Mouse (Mus musculus): ENCODE measurements around the gene Atp6v0a2. TPM values are rescaled to one million over a fixed set of nuclear protein-coding genes. Genes with fewer than 3 reads are reported as not detected.
"Not testable (repeated sequence)": the region's sequence is repeated elsewhere in the genome, so short reads cannot be mapped to it uniquely, and the experiment has no call there.

Gene Atp6v0a2
- polyA plus RNA-seq (2012; ENCODE audit: insufficient read depth, insufficient read length, low replicate concordance, missing spikeins) = 184 TPM in 1 of 2 replicates, not detected in the other

DNA sequence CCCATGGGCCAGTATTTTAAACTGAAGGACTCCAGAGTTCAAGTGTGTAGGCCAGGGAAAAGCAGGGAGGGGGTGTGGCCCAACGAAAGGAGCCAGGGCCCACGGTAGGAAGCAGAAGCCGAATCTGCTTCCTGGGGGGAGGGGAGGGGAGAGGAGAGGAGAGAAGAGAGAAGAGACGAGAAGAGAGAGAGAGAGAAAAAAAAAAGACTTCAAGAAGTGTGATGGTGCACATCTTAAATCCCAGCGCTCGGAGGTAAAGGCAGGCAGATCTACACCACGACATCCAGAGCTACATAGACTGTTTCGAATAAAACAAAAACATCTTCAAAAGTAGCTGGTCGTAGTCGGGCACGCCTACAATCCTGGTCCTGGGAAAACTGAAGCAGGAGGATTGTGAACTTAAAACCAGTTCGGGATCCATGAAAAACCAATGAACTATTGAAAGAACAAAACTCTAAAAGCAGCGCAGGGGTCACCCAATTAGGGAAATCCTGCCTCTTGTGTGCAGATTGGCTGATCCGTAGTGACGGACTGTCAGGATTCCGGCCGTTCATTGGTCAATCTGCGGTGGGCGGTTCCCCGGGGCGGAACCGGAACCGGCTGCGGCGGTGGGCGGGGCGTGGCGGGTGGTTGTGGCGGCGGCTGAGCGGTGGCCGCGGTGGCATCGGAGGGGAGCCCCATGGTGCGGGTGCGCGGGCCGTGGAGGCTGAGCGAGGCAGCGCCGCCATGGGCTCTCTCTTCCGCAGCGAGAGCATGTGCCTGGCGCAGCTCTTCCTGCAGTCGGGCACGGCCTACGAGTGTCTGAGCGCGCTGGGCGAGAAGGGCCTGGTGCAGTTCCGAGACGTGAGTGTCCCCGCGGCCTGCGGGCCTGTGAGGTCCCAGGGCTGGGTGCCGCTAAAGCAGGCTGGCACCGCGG, at the start of gene Atp6v0a2:
TSS of gene Atp6v0a2 (plus strand) at position 129 of the 916 bp plus-strand sequence.
- H3K4me1 ChIP-seq (ENCODE audit: control insufficient read depth, insufficient read depth, low read length) = peaks cover 15% of the 10 kb centered on the region
- TF ChIP-seq CTCF (IDR thresholded peaks at IDR 0.05; ENCODE audit: insufficient read depth, low read depth, low read length) = no peak
- TF ChIP-seq POLR2A (IDR thresholded peaks at IDR 0.05; ENCODE audit: insufficient read depth, low read depth, low read length) = peak; percentile 60; the same call in 1 of the 2 replicates
- no peak within 1 kb of the TSS for H3K27ac ChIP-seq (ENCODE audit: insufficient read depth, low read depth, low read length)
- under 1% methylated on average over 58 of the region's 58 CpGs for WGBS
- H3K4me3 ChIP-seq (ENCODE audit: insufficient read depth, low read depth, low read length) = peak within 1 kb of the TSS; percentile 79

- 1% methylated on average over 51 of the region's 51 CpGs for WGBS
- peak; percentile 95 for TF ChIP-seq POLR2A (IDR thresholded peaks at IDR 0.05; ENCODE audit: insufficient read depth, low read depth, low read length)
- TF ChIP-seq CTCF (IDR thresholded peaks at IDR 0.05; ENCODE audit: insufficient read depth, low read depth, low read length) = 0 out of 2 replicates have a peak, but pooled peaks have one; percentile 17
- Histone ChIP-seq H3K4me1 (ENCODE audit: control insufficient read depth, insufficient read depth, low read length) (peaks cover 9% of the 10 kb centered on the region), H3K27ac (ENCODE audit: insufficient read depth, low read depth, low read length) (peak within 1 kb of the TSS; percentile 34; the same call in 1 of the 2 replicates), H3K4me3 (ENCODE audit: insufficient read depth, low read depth, low read length) (peak within 1 kb of the TSS; percentile 68)
These were observed 49.6 kb upstream of the Atp6v0a2 start, which contains the start of the genes Eif2b1 and Gtf2h3 for GRCm38 (mm10) chr5:124578633-124579317. Gene Eif2b1 (minus strand): TSS chr5:124579131. Gene Gtf2h3 (plus strand): TSS chr5:124579140.

- Histone ChIP-seq H3K4me3 (ENCODE audit: insufficient read depth, low read depth, low read length) (no peak overlapping the region), H3K27ac (ENCODE audit: insufficient read depth, low read depth, low read length) (no peak overlapping the region), H3K4me1 (ENCODE audit: control insufficient read depth, insufficient read depth, low read length) (peaks cover 5% of the 10 kb centered on the region)
- WGBS = 87% methylated on average over 5 of the region's 5 CpGs
- no peak for TF ChIP-seq CTCF (IDR thresholded peaks at IDR 0.05; ENCODE audit: insufficient read depth, low read depth, low read length)
- TF ChIP-seq POLR2A (IDR thresholded peaks at IDR 0.05; ENCODE audit: insufficient read depth, low read depth, low read length) = no peak
These were observed 45.9 kb upstream of the Atp6v0a2 start for GRCm38 (mm10) chr5:124582515-124582914.

- no peaks in the 10 kb centered on the region for H3K4me1 ChIP-seq (ENCODE audit: control insufficient read depth, insufficient read depth, low read length)
- H3K27ac ChIP-seq (ENCODE audit: insufficient read depth, low read depth, low read length) = no peak overlapping the region
- H3K4me3 ChIP-seq (ENCODE audit: insufficient read depth, low read depth, low read length) = no peak overlapping the region
- no peak for TF ChIP-seq POLR2A (IDR thresholded peaks at IDR 0.05; ENCODE audit: insufficient read depth, low read depth, low read length)
- TF ChIP-seq CTCF (IDR thresholded peaks at IDR 0.05; ENCODE audit: insufficient read depth, low read depth, low read length) = no peak
- WGBS = 98% methylated on average over 3 of the region's 3 CpGs
These were observed 35.6 kb upstream of the Atp6v0a2 start for GRCm38 (mm10) chr5:124592768-124593167.

DNA sequence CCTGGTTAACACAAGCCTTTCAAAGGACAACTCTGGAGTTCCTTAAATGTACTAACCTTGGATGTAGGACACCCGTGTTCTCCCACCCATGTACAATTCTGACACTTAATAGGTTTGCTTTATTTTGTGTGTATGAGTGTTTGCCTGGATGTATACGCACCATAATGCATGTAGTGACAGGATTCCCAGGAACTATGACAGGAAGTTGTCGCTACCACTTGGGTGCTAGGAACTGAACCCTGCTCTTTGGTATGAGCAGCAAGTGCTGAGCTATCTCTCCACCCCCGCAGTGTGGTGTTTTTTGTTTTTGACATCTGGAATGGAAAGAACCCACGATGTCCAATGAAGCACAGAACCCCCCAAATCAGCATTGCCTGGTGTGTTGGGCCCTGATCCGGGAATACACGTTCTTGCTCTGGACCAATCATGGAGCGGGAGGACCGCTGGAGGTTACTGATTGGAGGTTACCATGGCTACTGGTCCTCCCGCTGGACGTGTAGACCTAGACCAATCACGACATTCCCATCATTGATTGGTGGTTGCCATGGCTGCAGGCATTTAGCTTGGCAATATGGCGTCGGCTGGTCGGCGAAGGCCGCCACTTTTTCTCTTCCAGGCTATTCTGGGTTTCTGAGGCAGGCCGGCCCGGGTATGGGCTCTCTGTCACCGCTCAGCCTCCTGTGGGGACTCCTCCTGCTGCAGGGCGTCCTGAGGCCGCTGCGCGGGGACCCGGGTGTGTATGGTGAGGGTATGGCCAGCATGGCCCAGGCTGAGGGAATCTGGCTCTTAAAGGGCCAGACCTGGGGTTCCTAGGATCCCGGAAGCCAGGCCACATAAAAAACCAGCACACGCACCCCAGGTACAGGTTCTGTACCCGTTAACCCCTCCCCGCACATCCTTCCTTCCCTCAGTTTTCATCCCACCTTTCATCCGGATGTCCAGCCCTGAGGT, 29.9 kb upstream of the Atp6v0a2 start:
- 3% methylated on average over 30 of the region's 30 CpGs for WGBS
- Histone ChIP-seq H3K4me1 (ENCODE audit: control insufficient read depth, insufficient read depth, low read length) (peaks cover 7% of the 10 kb centered on the region; the same call in 1 of the 2 replicates), H3K4me3 (ENCODE audit: insufficient read depth, low read depth, low read length) (peak overlapping the region; percentile 83), H3K27ac (ENCODE audit: insufficient read depth, low read depth, low read length) (peak overlapping the region; percentile 79)
- TF ChIP-seq CTCF (IDR thresholded peaks at IDR 0.05; ENCODE audit: insufficient read depth, low read depth, low read length) (no peak), POLR2A (IDR thresholded peaks at IDR 0.05; ENCODE audit: insufficient read depth, low read depth, low read length) (peak; percentile 54; the same call in 1 of the 2 replicates)

GRCm38 (mm10) chr5:124599726-124600125, 28.6 kb upstream of the Atp6v0a2 start:
- 59% methylated on average over 8 of the region's 8 CpGs for WGBS
- H3K4me1 ChIP-seq (ENCODE audit: control insufficient read depth, insufficient read depth, low read length); H3K27ac ChIP-seq (ENCODE audit: insufficient read depth, low read depth, low read length); H3K4me3 ChIP-seq (ENCODE audit: insufficient read depth, low read depth, low read length): not testable (repeated sequence)

DNA sequence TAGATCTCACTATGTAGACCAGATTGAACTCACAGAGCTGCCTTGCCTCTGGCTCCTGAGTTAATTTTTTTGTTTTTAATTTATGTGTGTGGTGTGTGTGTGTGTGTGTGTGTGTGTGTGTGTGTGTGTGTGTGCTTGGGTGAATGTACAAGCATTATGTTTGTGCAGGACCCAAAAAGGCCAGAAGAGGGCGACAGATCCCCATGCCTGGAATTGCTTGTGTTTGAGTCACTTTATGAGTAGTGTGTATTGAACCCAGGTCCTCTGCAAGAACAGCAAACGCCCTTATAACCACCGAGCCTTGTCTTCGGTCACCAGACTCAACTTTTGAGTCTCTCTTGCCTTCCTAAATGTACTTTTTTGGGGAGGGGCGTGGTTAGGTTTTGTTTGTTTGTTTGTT, 26.0 kb upstream of the Atp6v0a2 start:
- Histone ChIP-seq H3K27ac (ENCODE audit: insufficient read depth, low read depth, low read length) (no peak overlapping the region), H3K4me3 (ENCODE audit: insufficient read depth, low read depth, low read length) (no peak overlapping the region), H3K4me1 (ENCODE audit: control insufficient read depth, insufficient read depth, low read length) (peaks cover 7% of the 10 kb centered on the region; the same call in 1 of the 2 replicates)
- WGBS = 70% methylated on average over 5 of the region's 5 CpGs
- TF ChIP-seq CTCF (IDR thresholded peaks at IDR 0.05; ENCODE audit: insufficient read depth, low read depth, low read length) (no peak), POLR2A (IDR thresholded peaks at IDR 0.05; ENCODE audit: insufficient read depth, low read depth, low read length) (no peak)

- 87% methylated on average over 4 of the region's 4 CpGs for WGBS
These were observed 24.1 kb upstream of the Atp6v0a2 start for GRCm38 (mm10) chr5:124604296-124604695.

More at GRCm38 (mm10) chr5:124604296-124604695, 24.1 kb upstream of the Atp6v0a2 start:
- H3K4me3 ChIP-seq (ENCODE audit: insufficient read depth, low read depth, low read length) = no peak overlapping the region
- TF ChIP-seq POLR2A (IDR thresholded peaks at IDR 0.05; ENCODE audit: insufficient read depth, low read depth, low read length) (no peak), CTCF (IDR thresholded peaks at IDR 0.05; ENCODE audit: insufficient read depth, low read depth, low read length) (no peak)
- H3K4me1 ChIP-seq (ENCODE audit: control insufficient read depth, insufficient read depth, low read length) = peaks cover 5% of the 10 kb centered on the region; the same call in 1 of the 2 replicates
- no peak overlapping the region for H3K27ac ChIP-seq (ENCODE audit: insufficient read depth, low read depth, low read length)

All from olfactory bulb, adult 2 months (tissue).